Mouse (Mus musculus) CH12.LX (cell line): ENCODE measurements around the gene Pip5k1a. TPM values are rescaled to one million over a fixed set of nuclear protein-coding genes. Genes with fewer than 3 reads are reported as not detected.

Experiments used
- DNase-seq: peaks from one replicate; pipeline ENCODE4 v3.0.0-alpha.2; 2013; ENCODE audit errors: extremely low read depth
- H3K27ac ChIP-seq: 2 replicates; pipeline ENCODE4 v1.5.1; 2012; ENCODE audit warnings: low read depth, mild to moderate bottlenecking, control low read depth, moderate library complexity; ENCODE audit not compliant: insufficient read depth
- H3K27me3 ChIP-seq: replicated peaks from 2 replicates; pipeline ENCODE3; 2012; ENCODE audit warnings: inconsistent platforms
- H3K36me3 ChIP-seq, 2 experiments: replicated peaks in 1 of 2; 2 replicates each; pipeline versions ENCODE3 to v1.6.1; 2012; ENCODE audit warnings: inconsistent platforms in 1 of 2, low read length in 1 of 2, mild to moderate bottlenecking in 1 of 2, mixed read lengths in 1 of 2, moderate library complexity in 1 of 2; ENCODE audit not compliant: control insufficient read depth in 1 of 2, insufficient read depth in 1 of 2
- H3K4me1 ChIP-seq, 2 experiments: 2 replicates each; pipeline ENCODE4 v1.6.1; 2012; ENCODE audit warnings: inconsistent platforms in 1 of 2, moderate library complexity in 1 of 2; ENCODE audit not compliant: insufficient read depth in 2 of 2, control insufficient read depth in 1 of 2
- H3K4me2 ChIP-seq: 2 replicates; pipeline ENCODE4 v1.6.1; 2012; ENCODE audit warnings: low read depth, mild to moderate bottlenecking, control low read depth; ENCODE audit not compliant: poor library complexity, insufficient read depth, severe bottlenecking
- H3K4me3 ChIP-seq, 3 experiments: fragments of 150-350 bp in 1 of 3; sonication (generic) in 1 of 3; replicated peaks in 1 of 3; 2 replicates each; pipeline versions ENCODE3 to v1.5.1; 2011 to 2012; ENCODE audit warnings: low read depth in 2 of 3, low read length in 2 of 3, mild to moderate bottlenecking in 2 of 3, moderate library complexity in 2 of 3, control low read depth in 1 of 3, improper control_type of control experiment in 1 of 3, inconsistent platforms in 1 of 3, mixed read lengths in 1 of 3; ENCODE audit not compliant: poor library complexity in 1 of 3
- H3K79me2 ChIP-seq: replicated peaks from 2 replicates; pipeline ENCODE4 v1.6.1; 2012; ENCODE audit warnings: mild to moderate bottlenecking, moderate library complexity; ENCODE audit not compliant: control insufficient read depth, poor library complexity, insufficient read depth, severe bottlenecking; ENCODE audit errors: extremely low read depth
- H3K9ac ChIP-seq: 2 replicates; pipeline ENCODE4 v1.6.1; 2012; ENCODE audit warnings: low read depth, mild to moderate bottlenecking, control low read depth, moderate library complexity; ENCODE audit not compliant: insufficient read depth
- H3K9me3 ChIP-seq: replicated peaks from 2 replicates; pipeline ENCODE3; 2012; ENCODE audit warnings: low read length, inconsistent platforms, mixed read lengths
- BHLHE40 ChIP-seq: IDR thresholded peaks from 2 replicates; pipeline ENCODE4 v1.6.1; 2011; ENCODE audit warnings: mild to moderate bottlenecking, low read depth, low read length, improper control_type of control experiment
- CHD2 ChIP-seq: IDR thresholded peaks from 2 replicates; pipeline ENCODE4 v1.6.1; 2011; ENCODE audit warnings: low read length, improper control_type of control experiment
- CTCF ChIP-seq, 2 experiments: IDR thresholded peaks in 1 of 2; conservative IDR thresholded peaks in 1 of 2; 2 replicates each; pipeline ENCODE4 v1.5.1; 2011 to 2012; ENCODE audit warnings: low read depth in 2 of 2, low read length in 2 of 2, improper control_type of control experiment in 1 of 2, inconsistent platforms in 1 of 2, mild to moderate bottlenecking in 1 of 2, moderate library complexity in 1 of 2
- E2F4 ChIP-seq: IDR thresholded peaks from 2 replicates; pipeline ENCODE4 v1.6.1; 2011; ENCODE audit warnings: low read depth, low read length, improper control_type of control experiment; ENCODE audit not compliant: insufficient replicate concordance
- ETS1 ChIP-seq: conservative IDR thresholded peaks from 2 replicates; pipeline ENCODE4 v1.6.1; 2012; ENCODE audit warnings: low read depth, mild to moderate bottlenecking, inconsistent platforms, low read length, improper control_type of control experiment, moderate library complexity
- GABPA ChIP-seq: IDR thresholded peaks from 2 replicates; pipeline ENCODE4 v1.6.1; 2012; ENCODE audit warnings: low read depth, low read length, improper control_type of control experiment, inconsistent platforms; ENCODE audit not compliant: insufficient replicate concordance
- HCFC1 ChIP-seq: IDR thresholded peaks from 2 replicates; pipeline ENCODE4 v1.6.1; 2012; ENCODE audit warnings: low read depth, mild to moderate bottlenecking, inconsistent platforms, low read length, improper control_type of control experiment
- IRF4 ChIP-seq: IDR thresholded peaks from 2 replicates; pipeline ENCODE4 v1.6.1; 2014; ENCODE audit warnings: low read depth, mild to moderate bottlenecking, inconsistent platforms, low read length, improper control_type of control experiment
- JUN ChIP-seq: IDR thresholded peaks from 2 replicates; pipeline ENCODE4 v1.6.1; 2011; ENCODE audit warnings: low read depth, mild to moderate bottlenecking, low read length, improper control_type of control experiment, moderate library complexity; ENCODE audit not compliant: insufficient read depth
- JUND ChIP-seq: conservative IDR thresholded peaks from 2 replicates; pipeline ENCODE4 v1.6.1; 2011; ENCODE audit warnings: low read depth, low read length, improper control_type of control experiment
- KAT2A ChIP-seq: IDR thresholded peaks from 2 replicates; pipeline ENCODE4 v1.6.1; 2012; ENCODE audit warnings: low read length, improper control_type of control experiment, inconsistent platforms; ENCODE audit not compliant: insufficient replicate concordance
- MAX ChIP-seq: IDR thresholded peaks from 2 replicates; pipeline ENCODE4 v1.6.1; 2011; ENCODE audit warnings: low read length, improper control_type of control experiment
- MAZ ChIP-seq: IDR thresholded peaks from 2 replicates; pipeline ENCODE4 v1.6.1; 2012; ENCODE audit warnings: low read depth, mild to moderate bottlenecking, inconsistent platforms, low read length, improper control_type of control experiment, moderate library complexity
- MEF2A ChIP-seq: IDR thresholded peaks from 2 replicates; pipeline ENCODE4 v1.6.1; 2014; ENCODE audit warnings: low read depth, mild to moderate bottlenecking, inconsistent platforms, low read length, improper control_type of control experiment, borderline replicate concordance
- MXI1 ChIP-seq: IDR thresholded peaks from 2 replicates; pipeline ENCODE4 v1.6.1; 2011; ENCODE audit warnings: mild to moderate bottlenecking, low read depth, low read length, improper control_type of control experiment
- MYC ChIP-seq: IDR thresholded peaks from 2 replicates; pipeline ENCODE4 v1.6.1; 2011; ENCODE audit warnings: low read depth, mild to moderate bottlenecking, improper control_type of control experiment, low read length
- NELFE ChIP-seq: IDR thresholded peaks from 2 replicates; pipeline ENCODE4 v1.6.1; 2011; ENCODE audit warnings: low read depth, low read length, improper control_type of control experiment
- NRF1 ChIP-seq: IDR thresholded peaks from 2 replicates; pipeline ENCODE4 v1.6.1; 2014; ENCODE audit warnings: low read depth, mild to moderate bottlenecking, inconsistent platforms, low read length, improper control_type of control experiment, moderate library complexity
- PAX5 ChIP-seq: IDR thresholded peaks from 2 replicates; pipeline ENCODE4 v1.6.1; 2012; ENCODE audit warnings: low read length, inconsistent platforms, mixed read lengths
- POLR2AphosphoS2 ChIP-seq: IDR thresholded peaks from 2 replicates; pipeline ENCODE4 v1.6.1; 2011; ENCODE audit warnings: low read depth, low read length, improper control_type of control experiment
- RAD21 ChIP-seq: IDR thresholded peaks from 2 replicates; pipeline ENCODE4 v1.6.1; 2011; ENCODE audit warnings: low read depth, mild to moderate bottlenecking, low read length, improper control_type of control experiment, moderate library complexity
- SIN3A ChIP-seq: IDR thresholded peaks from 2 replicates; pipeline ENCODE4 v1.6.1; 2012; ENCODE audit warnings: low read length, improper control_type of control experiment, inconsistent platforms
- TBP ChIP-seq: conservative IDR thresholded peaks from 2 replicates; pipeline ENCODE4 v1.6.1; 2011; ENCODE audit warnings: low read depth, low read length, improper control_type of control experiment
- TCF12 ChIP-seq: IDR thresholded peaks from 2 replicates; pipeline ENCODE4 v1.6.1; 2014; ENCODE audit warnings: low read depth, mild to moderate bottlenecking, inconsistent platforms, low read length, improper control_type of control experiment
- UBTF ChIP-seq: IDR thresholded peaks from 2 replicates; pipeline ENCODE4 v1.6.1; 2012; ENCODE audit warnings: low read depth, mild to moderate bottlenecking, inconsistent platforms, low read length, improper control_type of control experiment, moderate library complexity
- USF2 ChIP-seq: conservative IDR thresholded peaks from 2 replicates; pipeline ENCODE4 v1.6.1; 2011; ENCODE audit warnings: low read depth, low read length, improper control_type of control experiment
- ZC3H11A ChIP-seq: IDR thresholded peaks from 2 replicates; pipeline ENCODE4 v1.6.1; 2012; ENCODE audit warnings: low read depth, mild to moderate bottlenecking, inconsistent platforms, low read length, improper control_type of control experiment
- ZKSCAN1 ChIP-seq: IDR thresholded peaks from 2 replicates; pipeline ENCODE4 v1.6.1; 2012; ENCODE audit warnings: low read depth, inconsistent platforms, low read length, improper control_type of control experiment, borderline replicate concordance
- ZMIZ1 ChIP-seq: IDR thresholded peaks from 2 replicates; pipeline ENCODE4 v1.6.1; 2012; ENCODE audit warnings: low read depth, mild to moderate bottlenecking, inconsistent platforms, low read length, improper control_type of control experiment
- ZNF384 ChIP-seq: IDR thresholded peaks from 2 replicates; pipeline ENCODE4 v1.6.1; 2012; ENCODE audit warnings: low read depth, low read length, improper control_type of control experiment, inconsistent platforms
- dilution Hi-C: fragments of 300-500 bp; cut with MboI; formaldehyde crosslinking; loops from 2 replicates; pipeline ENCODE4 v1.14.3; 2020; ENCODE audit warnings: low sequenced_read_pairs; ENCODE audit not compliant: extremely low pct_unique_long_range_greater_than_20kb, extremely low pct_ligation_motif_present
- in situ Hi-C: fragments of 300-500 bp; cut with MboI; formaldehyde crosslinking; loops from 3 replicates; pipeline ENCODE4 v1.14.3; 2019; ENCODE audit warnings: low sequenced_read_pairs, low pct_ligation_motif_present, low pct_unique_long_range_greater_than_20kb, mixed read lengths
- polyA plus RNA-seq: library from polyadenylated mRNA; unstranded; fragments of >175 nt; gene quantifications from 2 replicates; pipeline ENCODE4 v1.2.1, GENCODE M21; 2012; ENCODE audit warnings: low read depth; ENCODE audit not compliant: insufficient read length
- total RNA-seq, 2 experiments: library from RNA; depleted of rRNA; stranded (reverse); fragments of 300-350 nt in 1 of 2; fragments of >200 nt in 1 of 2; gene quantifications; 2 replicates each; pipeline ENCODE4 v1.2.3; 2012 to 2014

Gene Pip5k1a
- total and polyA plus RNA-seq, 3 experiments: 21.5 to 35.8 (median 34.1) TPM

DNA sequence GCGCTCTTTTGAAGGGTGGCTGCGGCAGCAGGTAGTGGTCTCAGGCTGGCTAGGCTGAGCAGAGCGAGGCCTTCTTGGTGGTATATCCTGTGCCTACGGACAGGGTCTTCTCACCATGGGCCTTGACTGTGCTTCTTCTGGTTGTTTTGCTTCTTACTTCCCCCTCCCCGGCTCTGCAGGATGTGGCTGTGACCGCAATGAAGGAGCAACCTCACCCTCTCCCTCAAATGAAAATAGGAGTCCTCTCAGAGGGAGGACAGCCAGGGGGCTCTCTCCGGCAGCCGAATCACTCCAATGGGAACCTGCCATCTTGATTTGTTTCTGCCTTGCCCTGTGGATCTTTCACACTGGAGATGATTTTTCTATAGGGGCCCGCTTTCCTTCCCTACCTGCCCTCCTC lies 34.7 kb upstream of the Pip5k1a start:
- Histone ChIP-seq H3K36me3 (peaks cover 19 to 22% of the 10 kb centered on the region in 2 experiments), H3K4me1 (peaks cover 15 to 35% of the 10 kb centered on the region in 2 experiments), H3K27me3 (no peaks in the 10 kb centered on the region), H3K4me3 (peak overlapping the region; percentile 51 to 65 (median 61)), H3K9ac (peak overlapping the region; percentile 72), H3K27ac (peak overlapping the region; percentile 81), H3K4me2 (peak overlapping the region; percentile 69), H3K9me3 (no peaks in the 10 kb centered on the region), H3K79me2 (peaks cover 5% of the 10 kb centered on the region)
- peak; percentile 65 for DNase-seq
- in situ Hi-C loops (loop anchor here (10.0 kb wide), 1 partner anchor 73 kb away; the partner anchor contains the start of gene Gabpb2), dilution Hi-C loops (no loop called here)
- no peak for TF ChIP-seq CTCF (conservative IDR thresholded peaks at IDR 0.05 in 1 of 2, IDR thresholded peaks at IDR 0.05 in 1 of 2; ENCODE audit: low read depth in 2 of 2, low read length in 2 of 2)
- TF ChIP-seq MEF2A: peak; percentile 31; the same call in 1 of the 2 replicates
- TF ChIP-seq NRF1: 0 out of 2 replicates have a peak, but pooled peaks have one; percentile 14
- no peak for TF ChIP-seq PAX5
- no peak for TF ChIP-seq IRF4
- no peak for TF ChIP-seq MXI1
- TF ChIP-seq USF2: no peak
- no peak; the same call in 1 of the 2 replicates for TF ChIP-seq HCFC1
- peak; percentile 71 for TF ChIP-seq UBTF
- no peak for TF ChIP-seq MYC
- no peak for TF ChIP-seq ZC3H11A
- peak; percentile 40 for TF ChIP-seq SIN3A
- no peak for TF ChIP-seq JUN
- peak; percentile 85 for TF ChIP-seq TBP
- no peak for TF ChIP-seq KAT2A
- no peak for TF ChIP-seq ZKSCAN1
- TF ChIP-seq MAZ: 0 out of 2 replicates have a peak, but pooled peaks have one; percentile 30
- TF ChIP-seq JUND: no peak
- TF ChIP-seq TCF12: 0 out of 2 replicates have a peak, but pooled peaks have one; percentile 20
- TF ChIP-seq ZMIZ1: no peak
- TF ChIP-seq ETS1: no peak
- no peak for TF ChIP-seq GABPA
- no peak for TF ChIP-seq CHD2
- TF ChIP-seq POLR2AphosphoS2: no peak
- TF ChIP-seq NELFE: no peak; the same call in 1 of the 2 replicates
- TF ChIP-seq ZNF384: no peak
- no peak for TF ChIP-seq E2F4
- no peak for TF ChIP-seq RAD21
- TF ChIP-seq BHLHE40: no peak
- no peak for TF ChIP-seq MAX
